Mouse (Mus musculus): ENCODE data around the gene Tmem200b. TPM values are rescaled to one million over a fixed set of nuclear protein-coding genes. Genes with fewer than 3 reads are reported as not detected.

Gene Tmem200b
- total and polyA plus RNA-seq, 3 experiments: not detected

DNA sequence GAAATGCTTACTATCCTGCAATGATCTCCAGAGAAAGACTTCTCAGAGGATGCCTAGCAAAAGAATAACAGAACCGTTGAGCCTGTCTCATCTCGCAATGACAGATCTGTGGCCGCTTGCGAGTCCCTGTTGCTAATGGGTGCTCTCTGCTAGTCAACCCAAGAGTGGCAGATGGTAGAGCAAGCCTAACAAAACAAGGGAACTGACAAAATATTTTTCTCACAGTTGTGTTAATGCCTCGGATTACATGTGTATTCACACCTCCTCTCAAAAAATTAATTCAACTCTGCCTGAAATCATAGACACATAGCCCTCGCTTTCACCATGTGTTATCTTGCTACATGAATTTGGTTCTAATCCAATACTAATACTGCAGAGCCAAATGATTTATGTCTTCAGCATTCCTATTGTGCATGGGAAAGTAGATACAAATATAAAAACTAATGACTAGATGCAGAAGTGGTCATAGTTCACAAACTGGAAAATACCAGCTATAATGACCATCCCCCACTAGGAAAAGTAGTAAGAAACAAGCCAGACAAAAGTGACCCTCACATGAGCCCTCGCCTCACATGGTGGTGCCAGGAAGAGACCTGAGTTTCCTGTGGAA lies 48.8 kb downstream of the Tmem200b start:
- Histone ChIP-seq H3K9me3 (replicated peaks; ENCODE audit: insufficient read depth, low read length) (no peaks in the 10 kb centered on the region), H3K79me2 (ENCODE audit: control insufficient read depth, insufficient read depth, low read length, poor library complexity) (no peaks in the 10 kb centered on the region), H3K4me3 (ENCODE audit: control insufficient read depth in 1 of 2, insufficient read depth in 1 of 2, low read depth in 2 of 2, low read length in 2 of 2) (no peak overlapping the region), H3K4me1 (ENCODE audit: control insufficient read depth in 1 of 2, insufficient read depth in 2 of 2, low read length in 2 of 2) (peaks cover 0 to 2% of the 10 kb centered on the region in 2 experiments; a peak in 1 of 4 replicates), H3K27ac (ENCODE audit: control insufficient read depth, low read depth, low read length) (no peak overlapping the region), H3K9ac (ENCODE audit: control insufficient read depth, low read depth, low read length, poor library complexity, severe bottlenecking) (no peak overlapping the region), H3K36me3 (ENCODE audit: control insufficient read depth in 1 of 2, insufficient read depth in 2 of 2, low read length in 2 of 2) (peaks cover 0 to 31% of the 10 kb centered on the region in 2 experiments; a peak in 2 of 4 replicates), H3K27me3 (ENCODE audit: control insufficient read depth in 1 of 2, insufficient read depth in 2 of 2, low read length in 2 of 2) (no peaks in the 10 kb centered on the region)
- DNase-seq (ENCODE audit: low read depth, low spot score): no peak
- TF ChIP-seq GATA1 (IDR thresholded peaks at IDR 0.05; ENCODE audit: low read depth, low read length) (no peak), JUND (IDR thresholded peaks at IDR 0.05; ENCODE audit: low read depth, low read length) (no peak), ZKSCAN1 (IDR thresholded peaks at IDR 0.05; ENCODE audit: low read depth, low read length) (no peak), ZMIZ1 (IDR thresholded peaks at IDR 0.05; ENCODE audit: low read depth, low read length) (no peak), EP300 (IDR thresholded peaks at IDR 0.05; ENCODE audit: low read depth in 1 of 2, low read length in 2 of 2) (no peak), BHLHE40 (IDR thresholded peaks at IDR 0.05; ENCODE audit: borderline replicate concordance, low read depth, low read length) (no peak), MEF2A (IDR thresholded peaks at IDR 0.05; ENCODE audit: extremely low read depth, insufficient replicate concordance, low read depth, low read length, poor library complexity, severe bottlenecking) (no peak), MYB (IDR thresholded peaks at IDR 0.05; ENCODE audit: low read depth, low read length) (no peak)

Other genes with a start within 250 kb of the Tmem200b start
- gene Ptpru, start 83.5 kb upstream of the Tmem200b start, total RNA-seq (2012; rRNA removed): 3.1 and 3.4 TPM in 2 replicates
- gene Ptpru, start 83.5 kb upstream of the Tmem200b start, polyA plus RNA-seq (2012; ENCODE audit: insufficient read depth in 1 of 2, insufficient read length in 2 of 2, low read depth in 1 of 2, low replicate concordance in 2 of 2, missing spikeins in 1 of 2): 1 to 10 TPM in 1 of 2 experiments, not detected in 1; 6.8 TPM
- 71.5 and 92.1 TPM in 2 replicates for gene Mecr, start 78.3 kb upstream of the Tmem200b start, total RNA-seq (2012; rRNA removed)
- gene Mecr, start 78.3 kb upstream of the Tmem200b start, polyA plus RNA-seq (2012; ENCODE audit: insufficient read depth in 1 of 2, insufficient read length in 2 of 2, low read depth in 1 of 2, low replicate concordance in 2 of 2, missing spikeins in 1 of 2): 100 to 1,000 TPM in 1 of 2 experiments, not detected in 1; 137 TPM
- 53.7 and 60.2 TPM in 2 replicates for gene Srsf4, start 48.2 kb upstream of the Tmem200b start, total RNA-seq (2012; rRNA removed)
- 100 to 1,000 TPM in 1 of 2 experiments, not detected in 1; 163 TPM for gene Srsf4, start 48.2 kb upstream of the Tmem200b start, polyA plus RNA-seq (2012; ENCODE audit: insufficient read depth in 1 of 2, insufficient read length in 2 of 2, low read depth in 1 of 2, low replicate concordance in 2 of 2, missing spikeins in 1 of 2)
- 0.29 and 0.46 TPM in 2 replicates for gene Gm10300, start 152.9 kb downstream of the Tmem200b start, total RNA-seq (2012; rRNA removed)
- gene Gm10300, start 152.9 kb downstream of the Tmem200b start, polyA plus RNA-seq (2012; ENCODE audit: insufficient read depth in 1 of 2, insufficient read length in 2 of 2, low read depth in 1 of 2, low replicate concordance in 2 of 2, missing spikeins in 1 of 2): under 1 TPM in 1 of 2 experiments, not detected in 1; 0.18 TPM
- 36.5 and 41.9 TPM in 2 replicates for gene Epb41, start 153.6 kb downstream of the Tmem200b start, total RNA-seq (2012; rRNA removed)
- gene Epb41, start 153.6 kb downstream of the Tmem200b start, polyA plus RNA-seq (2012; ENCODE audit: insufficient read depth in 1 of 2, insufficient read length in 2 of 2, low read depth in 1 of 2, low replicate concordance in 2 of 2, missing spikeins in 1 of 2): 100 to 1,000 TPM in 1 of 2 experiments, 10 to 100 TPM in 1; 44.3 to 115 TPM
- not detected in 2 replicates for gene Oprd1, start 222.7 kb downstream of the Tmem200b start, total RNA-seq (2012; rRNA removed)
- gene Oprd1, start 222.7 kb downstream of the Tmem200b start, polyA plus RNA-seq (2012; ENCODE audit: insufficient read depth in 1 of 2, insufficient read length in 2 of 2, low read depth in 1 of 2, low replicate concordance in 2 of 2, missing spikeins in 1 of 2): under 1 TPM in 1 of 2 experiments, not detected in 1; 0.01 TPM

All from MEL (cell line).